Mouse (Mus musculus): Measurements from ENCODE around the gene F9. TPM values are rescaled to one million over a fixed set of nuclear protein-coding genes. Genes with fewer than 3 reads are reported as not detected.
A peak's percentile ranks its signal among the peaks of the same experiment; 100 is the strongest.
"Not testable (repeated sequence)": the region's sequence is repeated elsewhere in the genome, so short reads cannot be mapped to it uniquely, and the experiment has no call there.

Gene F9
- polyA plus RNA-seq (2012; rRNA removed): 0.08 and 0.12 TPM in 2 replicates

DNA sequence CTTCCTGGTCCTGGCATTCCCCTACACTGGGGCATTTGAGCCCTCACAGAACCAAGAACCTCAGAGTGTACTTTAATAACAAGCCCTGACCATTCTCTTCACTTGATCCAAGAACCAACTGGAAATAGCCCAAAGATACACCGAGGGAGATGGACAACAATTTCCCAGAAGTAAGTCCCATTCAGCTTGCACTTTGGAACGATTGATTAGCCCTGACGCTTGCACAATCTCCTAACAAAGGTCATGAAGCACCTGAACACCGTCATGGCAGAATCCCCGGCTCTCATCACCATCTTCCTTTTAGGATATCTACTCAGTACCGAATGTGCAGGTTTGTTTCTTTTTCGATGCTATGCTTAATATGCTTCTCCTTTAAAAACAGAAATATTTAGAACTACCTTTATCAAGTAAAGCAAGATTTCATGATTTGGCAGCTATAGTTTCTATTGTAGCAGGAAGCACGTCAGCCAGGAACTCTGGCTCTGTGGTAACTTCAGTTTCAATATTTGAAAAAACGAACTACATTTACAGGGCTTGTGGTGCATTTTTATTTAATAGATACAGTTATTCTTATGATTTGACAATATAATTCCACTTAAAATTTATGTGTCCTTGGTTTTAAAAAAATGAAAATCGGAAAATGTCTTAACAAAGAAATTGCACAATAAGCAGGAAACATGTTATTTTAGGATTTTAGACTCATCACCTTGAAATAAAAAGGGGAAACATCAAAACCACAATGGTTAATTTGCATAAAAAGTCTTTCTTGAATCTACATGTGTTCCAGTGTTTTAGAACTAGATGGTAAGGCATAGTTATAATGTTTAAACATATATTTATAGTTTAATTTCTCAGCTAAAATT lies at the start of gene F9:
TSS of gene F9 (plus strand) at position 244 of the 863 bp plus-strand sequence.
- DNase-seq (ENCODE audit: extremely low spot score in 1 of 2, low spot score in 1 of 2): no peak

DNA sequence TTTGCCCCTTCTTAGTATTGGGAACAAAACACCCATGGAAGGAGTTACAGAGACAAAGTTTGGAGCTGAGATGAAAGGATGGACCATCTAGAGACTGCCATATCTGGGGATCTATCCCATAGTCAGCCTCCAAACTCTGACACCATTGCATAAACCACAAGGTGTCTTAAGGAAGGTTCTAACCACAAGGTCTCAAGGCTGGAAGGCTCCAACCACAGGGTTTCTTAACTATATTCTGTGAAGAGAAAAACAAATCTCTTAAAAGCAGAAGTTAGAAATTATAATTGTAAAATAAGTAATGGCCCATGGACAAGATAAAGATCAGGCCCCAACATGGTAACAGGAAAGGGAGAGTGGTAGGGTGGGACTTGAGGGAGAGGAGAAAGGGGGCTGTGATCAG lies 29.5 kb upstream of the F9 start:
- DNase-seq (ENCODE audit: extremely low spot score in 1 of 2, low spot score in 1 of 2): not testable (repeated sequence)

DNA sequence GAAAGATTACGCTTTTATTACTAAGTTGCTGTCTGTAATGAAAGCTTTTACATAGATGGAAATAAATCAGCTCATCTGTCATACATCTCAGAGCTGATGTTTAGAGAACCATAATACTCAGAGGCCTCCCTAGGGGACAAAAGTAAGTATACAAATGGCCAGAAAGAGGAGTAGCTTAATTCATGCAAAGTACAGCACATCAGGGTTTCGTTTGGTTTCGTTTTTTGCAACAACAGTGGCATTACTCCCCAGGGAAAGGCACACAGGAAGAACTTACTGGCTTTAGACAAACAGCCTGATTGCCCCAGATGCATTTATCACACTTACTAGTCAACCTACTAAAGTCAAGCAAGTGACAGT lies 800 bp downstream of the F9 start:
- DNase-seq (ENCODE audit: extremely low spot score in 1 of 2, low spot score in 1 of 2): no peak

DNA sequence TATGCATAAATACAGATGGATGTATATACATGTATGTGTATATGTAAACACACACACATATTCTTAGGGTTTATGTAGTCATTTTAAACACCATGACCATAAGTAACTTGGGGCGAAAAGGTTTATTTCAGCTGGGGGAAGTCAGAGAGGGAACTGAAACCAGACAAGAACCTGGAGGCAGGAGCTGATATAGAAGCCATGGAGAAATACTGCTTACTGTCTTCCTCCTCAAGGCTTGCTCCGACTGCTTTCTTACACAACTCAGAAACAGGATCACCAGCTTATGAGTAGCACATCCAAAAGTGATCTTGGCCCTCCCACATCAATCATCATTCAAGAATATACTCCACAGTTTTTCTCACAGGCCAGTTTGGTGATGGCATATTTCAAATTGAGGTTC lies 2.2 kb downstream of the F9 start:
- DNase-seq (ENCODE audit: extremely low spot score in 1 of 2, low spot score in 1 of 2): no peak

DNA sequence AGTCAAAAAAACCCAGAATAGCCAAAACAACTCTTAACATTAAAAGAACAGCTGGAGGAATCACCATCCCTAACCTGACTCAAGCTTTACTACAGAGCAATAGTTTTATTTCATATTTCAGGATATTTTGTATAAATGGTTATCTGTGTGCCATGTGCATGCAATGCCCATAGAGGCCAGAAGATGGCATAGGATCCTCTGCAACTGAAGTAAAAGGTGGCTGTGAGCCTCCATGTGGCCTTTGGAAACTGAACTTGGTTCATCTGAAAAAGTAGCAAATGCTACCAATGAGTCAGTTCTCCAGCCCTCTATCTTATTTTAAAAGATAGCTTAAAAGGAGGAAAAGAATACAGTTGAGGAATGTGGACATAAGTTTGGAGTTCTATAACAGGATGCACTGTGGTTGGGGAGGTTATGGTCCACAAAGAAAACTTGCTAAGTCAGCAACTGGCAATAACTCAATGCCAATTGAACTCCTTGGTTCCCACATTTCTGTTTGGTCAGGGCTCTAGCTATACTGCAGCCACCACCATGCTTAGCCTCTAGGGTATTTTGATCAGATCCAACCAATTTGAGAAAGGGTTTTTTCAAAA lies 13.9 kb downstream of the F9 start:
- peak in 1 of 2 experiments; percentile 25 for DNase-seq (ENCODE audit: extremely low spot score in 1 of 2, low spot score in 1 of 2)

DNA sequence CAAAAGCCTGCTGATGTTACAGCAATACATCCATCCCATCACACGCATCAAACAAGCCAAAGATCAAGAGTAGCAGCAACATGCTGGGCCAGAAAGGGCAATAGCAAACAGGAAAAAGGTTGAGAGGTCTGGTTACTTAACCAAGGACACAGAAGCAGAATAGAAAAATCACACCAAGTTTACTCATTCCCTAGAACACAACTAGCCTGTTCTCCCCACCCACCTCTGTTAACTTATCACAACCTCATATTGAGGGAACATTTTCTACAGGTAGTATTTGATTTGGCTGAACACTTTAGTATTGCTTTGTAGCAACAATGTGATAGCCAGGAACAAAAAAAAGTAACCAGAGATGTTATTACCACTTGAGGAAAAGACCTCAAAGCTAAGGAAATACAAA lies 15.3 kb downstream of the F9 start:
- DNase-seq (ENCODE audit: extremely low spot score in 1 of 2, low spot score in 1 of 2): no peak

DNA sequence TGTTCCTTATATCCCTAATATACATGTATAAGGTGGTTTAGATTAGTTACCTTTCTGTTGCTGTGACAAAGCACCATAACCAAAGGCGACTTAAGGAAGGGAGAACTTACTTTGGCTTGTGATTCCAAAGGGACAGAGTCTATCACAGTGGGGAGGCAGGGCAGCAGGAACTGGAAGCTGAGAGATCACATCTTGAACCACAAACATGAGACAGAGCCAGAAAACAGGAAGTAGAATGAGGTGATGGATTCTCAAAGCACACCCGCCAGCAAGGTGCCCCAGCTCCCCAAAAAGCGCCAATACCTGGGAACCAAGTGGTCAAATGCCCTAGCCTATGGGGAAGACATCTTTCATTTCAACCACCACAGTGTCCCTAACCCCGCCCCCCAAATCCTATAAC lies 21.7 kb downstream of the F9 start:
- DNase-seq (ENCODE audit: extremely low spot score in 1 of 2, low spot score in 1 of 2): no peak

DNA sequence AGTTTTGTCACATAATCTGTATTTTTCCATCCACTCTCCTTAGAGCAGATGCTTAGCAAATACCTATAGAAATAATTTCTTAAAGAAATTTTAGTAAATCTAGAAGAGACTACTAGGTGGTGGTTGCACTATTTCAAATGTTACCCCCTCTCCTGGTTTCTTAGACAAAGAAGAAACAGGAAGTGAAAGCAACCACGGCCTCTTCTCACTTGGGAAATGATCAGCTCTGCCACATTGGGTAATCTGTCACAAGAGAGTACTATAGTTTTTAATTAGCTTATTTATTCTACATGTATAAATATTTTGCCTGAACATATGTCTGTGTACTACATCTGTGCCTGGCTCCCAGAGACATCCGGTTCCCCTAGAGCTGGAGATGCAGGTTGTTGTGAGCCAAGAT lies 22.3 kb downstream of the F9 start:
- no peak for DNase-seq (ENCODE audit: extremely low spot score in 1 of 2, low spot score in 1 of 2)

DNA sequence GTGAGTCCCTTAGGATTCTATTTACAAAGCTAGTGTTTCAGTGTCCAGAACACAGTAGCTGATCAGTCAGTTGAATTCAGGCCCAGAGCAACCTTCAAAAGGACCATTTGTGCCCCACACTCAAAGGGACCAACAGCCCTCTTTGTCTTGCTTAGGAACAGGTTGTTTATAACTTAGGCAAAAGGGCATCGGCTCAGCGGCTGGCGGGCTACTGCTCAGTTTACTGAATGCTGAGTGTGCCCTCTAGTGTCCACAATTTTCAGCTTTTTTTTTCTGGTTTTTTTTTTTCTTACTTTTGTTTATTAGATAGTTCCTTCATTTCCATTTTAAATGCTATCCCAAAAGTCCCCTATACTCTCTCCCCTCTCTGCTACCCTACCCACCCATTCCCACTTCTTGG lies 27.4 kb downstream of the F9 start:
- peak in 1 of 2 experiments; percentile 43 for DNase-seq (ENCODE audit: extremely low spot score in 1 of 2, low spot score in 1 of 2)

DNA sequence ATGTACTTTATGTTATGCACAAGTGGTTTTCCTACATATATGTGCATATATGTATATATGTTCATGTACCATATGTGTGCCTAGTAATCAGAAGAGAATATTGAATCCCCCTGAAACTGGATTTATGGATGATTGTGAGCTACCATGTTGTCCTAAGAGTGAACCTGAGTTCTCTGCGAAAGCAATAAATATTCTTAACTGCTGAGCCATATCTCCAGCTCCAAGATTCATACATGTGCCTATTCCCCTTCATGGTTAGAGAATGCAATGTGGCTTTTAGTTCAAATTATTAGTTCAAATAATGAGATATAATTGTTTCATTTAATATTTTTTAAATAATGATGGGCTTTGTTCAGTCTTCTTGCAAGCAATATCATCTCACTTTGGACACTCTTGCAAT lies 55.5 kb downstream of the F9 start:
- no peak for DNase-seq (ENCODE audit: extremely low spot score in 1 of 2, low spot score in 1 of 2)

DNA sequence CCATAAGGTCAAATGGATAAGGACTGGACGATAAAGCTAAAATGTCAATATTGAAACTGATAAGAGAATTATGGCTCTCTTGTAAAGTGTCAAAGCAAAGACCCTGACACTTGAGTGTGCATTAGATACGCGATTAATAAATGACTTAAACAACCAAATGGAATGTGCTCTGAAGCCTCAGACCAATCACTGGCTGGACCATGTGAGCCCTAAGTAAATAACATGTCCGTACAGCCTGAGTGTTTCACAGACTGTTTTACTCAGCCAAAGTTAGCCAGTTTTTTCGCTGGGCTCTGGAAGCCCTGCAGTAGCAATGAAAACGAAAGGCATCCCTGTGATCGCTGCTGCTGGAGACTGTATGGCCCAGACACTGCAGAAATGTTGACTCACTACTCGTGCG lies 55.9 kb downstream of the F9 start:
- no peak for DNase-seq (ENCODE audit: extremely low spot score in 1 of 2, low spot score in 1 of 2)

DNA sequence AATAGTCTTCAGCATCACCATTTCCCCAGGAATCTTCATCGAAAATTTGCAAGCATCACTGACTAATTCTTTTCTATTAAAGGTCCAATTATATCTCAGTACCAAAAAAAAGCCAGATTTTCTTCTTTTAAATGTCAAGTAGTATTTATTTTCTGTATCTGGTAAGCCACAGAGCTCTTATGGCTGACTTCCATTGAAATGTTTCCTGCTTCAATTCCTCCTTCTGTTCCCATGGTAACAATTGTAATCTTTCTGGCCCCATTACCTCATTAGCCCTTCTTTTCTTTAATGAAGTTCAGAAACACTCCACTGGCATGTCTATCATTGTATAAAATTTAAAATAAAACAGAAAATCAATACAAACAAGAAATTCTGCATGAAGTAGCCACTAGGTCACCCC lies 76.1 kb downstream of the F9 start:
- no peak for DNase-seq (ENCODE audit: extremely low spot score in 1 of 2, low spot score in 1 of 2)

Other genes starting within 250 kb of the F9 start
- gene Mcf2, start 179.6 kb downstream of the F9 start, polyA plus RNA-seq (2012; rRNA removed): 2.1 and 2.3 TPM in 2 replicates